Mouse (Mus musculus): ENCODE results near the gene Tnfsfm13.
A peak's percentile ranks its signal among the peaks of the same experiment; 100 is the strongest.

Gene Tnfsfm13

GRCm38 (mm10) chr11:69680136-69680855 lies 15.6 kb downstream of the Tnfsfm13 start:
- DNase-seq, result peak; percentile 29 to 38

GRCm38 (mm10) chr11:69679144-69679543 lies 16.8 kb downstream of the Tnfsfm13 start:
- no peak for DNase-seq

DNA sequence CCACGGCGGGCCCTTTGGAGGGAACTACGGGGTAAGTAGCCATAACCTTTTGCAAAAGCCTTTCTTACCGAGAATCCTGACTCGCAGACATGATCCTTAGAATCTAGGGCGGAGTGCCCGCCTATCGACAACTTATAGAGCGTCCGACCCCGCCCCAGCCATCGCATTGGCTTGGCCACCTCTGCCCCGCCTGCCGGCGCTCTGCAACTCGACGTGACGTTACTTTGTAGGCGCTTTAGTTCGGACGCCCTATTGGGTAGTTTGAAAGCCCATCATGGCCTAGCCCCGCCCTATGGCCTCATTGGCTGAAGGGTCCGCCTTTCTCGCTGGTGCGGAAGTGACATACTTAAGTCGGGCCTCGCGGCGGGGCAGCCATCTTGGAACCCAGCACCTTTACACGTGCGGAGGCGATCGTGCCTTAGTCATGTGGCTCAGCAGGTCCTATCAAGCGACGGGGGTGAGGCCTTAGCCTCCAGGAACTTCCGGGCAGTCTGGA lies 23.6 kb downstream of the Tnfsfm13 start, which contains the start of gene Eif4a1:
Gene Eif4a1, minus strand, starts transcription at position 213 of the 496 bp plus-strand sequence.
- DNase-seq, result peak; percentile 99 to 100

GRCm38 (mm10) chr11:69671726-69672124 lies 24.2 kb downstream of the Tnfsfm13 start:
- DNase-seq, result no peak

DNA sequence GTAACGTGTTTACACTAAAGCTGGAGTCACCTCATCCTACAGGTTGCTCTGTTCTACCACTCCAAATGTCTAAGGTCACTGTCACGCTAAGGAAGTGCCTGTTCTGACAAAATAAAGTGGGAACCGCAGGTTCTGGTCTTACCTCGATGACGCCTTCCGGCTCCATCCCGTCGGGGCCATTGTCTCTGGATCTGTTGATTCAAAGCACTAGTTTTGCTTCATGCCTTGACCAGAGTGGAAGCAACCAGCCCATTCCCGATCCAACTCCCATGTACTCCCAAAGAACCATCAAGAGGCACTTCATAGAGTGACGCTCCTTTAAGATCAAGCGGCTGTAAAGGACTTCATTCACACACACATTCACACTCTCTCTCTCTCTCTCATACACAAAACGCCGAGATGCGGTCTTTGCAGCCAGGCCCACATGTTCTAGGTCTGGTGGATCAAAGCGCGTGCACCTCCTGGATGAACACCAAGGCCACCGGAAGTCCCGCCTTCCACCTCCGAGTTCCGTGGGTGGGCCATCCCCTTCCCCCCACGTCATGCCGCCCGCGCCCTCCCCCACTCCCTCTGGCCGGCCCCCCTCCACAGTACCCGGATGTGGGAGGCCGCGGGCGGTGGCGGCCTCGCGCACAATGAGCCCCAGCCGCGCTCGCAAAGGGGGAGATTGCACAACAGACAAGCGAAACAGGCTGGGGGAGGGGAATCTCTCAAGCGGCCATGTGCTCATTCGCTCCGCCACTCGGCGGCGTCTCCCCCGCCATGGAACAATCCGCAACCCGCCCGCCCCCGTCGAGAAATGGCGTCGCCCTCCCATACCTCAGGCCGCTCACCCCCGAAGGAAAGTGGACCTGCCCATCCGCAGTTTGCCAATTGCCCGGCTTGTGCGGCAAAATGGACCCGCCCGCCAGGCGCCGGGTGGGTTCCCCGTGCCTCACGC lies 24.8 kb downstream of the Tnfsfm13 start:
- peak; percentile 99 for DNase-seq

DNA sequence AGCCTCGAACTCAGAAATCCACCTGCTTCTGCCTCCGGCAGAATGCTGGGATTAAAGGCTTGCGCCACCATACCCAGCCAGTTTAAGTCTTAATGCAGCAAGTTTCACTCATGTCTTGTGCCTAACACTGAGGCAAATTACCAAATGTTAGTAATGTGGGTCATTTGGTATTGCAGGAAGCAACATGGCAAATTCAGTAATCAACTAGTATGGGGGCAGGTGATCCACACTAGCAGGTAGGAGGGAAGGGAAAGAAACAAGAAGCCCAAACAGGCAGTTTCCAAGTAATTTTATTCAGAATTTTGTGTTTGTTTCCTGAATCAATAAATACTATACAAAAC lies 29.3 kb downstream of the Tnfsfm13 start:
- DNase-seq, result no peak

DNA sequence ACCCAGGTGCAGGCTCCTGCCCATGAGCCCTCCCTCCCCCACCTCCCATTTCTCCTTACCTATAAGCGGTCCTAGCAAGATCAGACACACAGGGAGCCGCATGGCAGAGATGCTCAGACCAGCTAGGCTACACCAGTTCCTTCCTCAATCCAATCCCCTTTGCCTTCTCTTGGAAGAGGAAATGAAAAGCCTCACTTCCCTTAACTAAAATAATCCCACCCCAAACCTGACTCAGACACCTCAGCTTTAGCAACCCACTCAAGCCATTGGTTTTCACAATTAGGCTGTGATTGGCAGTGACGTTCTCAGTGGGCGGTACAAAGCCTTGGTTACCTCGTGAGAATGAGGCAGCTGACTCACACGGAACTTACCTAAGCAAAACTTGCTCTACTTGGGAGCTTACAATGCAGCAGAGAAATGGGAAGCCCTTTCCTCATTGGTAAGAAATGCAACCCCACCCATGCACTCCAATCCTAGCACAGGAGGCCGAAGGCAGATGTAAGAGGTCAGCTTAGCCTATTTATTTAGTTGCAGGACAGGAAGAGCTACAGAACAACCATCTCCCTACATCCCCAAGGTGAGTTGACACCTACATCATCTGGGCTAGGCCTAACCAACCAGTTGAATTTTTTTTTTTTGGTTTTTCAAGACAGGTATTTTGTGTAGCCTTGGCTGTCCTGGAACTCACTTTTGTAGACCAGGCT lies 29.8 kb downstream of the Tnfsfm13 start, which contains the start of gene Cd68:
Gene Cd68, minus strand, starts transcription at position 193 of the 704 bp plus-strand sequence.
- peak in 1 of 2 experiments; percentile 35 for DNase-seq

GRCm38 (mm10) chr11:69665457-69665960 lies 30.4 kb downstream of the Tnfsfm13 start:
- DNase-seq, result peak in 1 of 2 experiments; percentile 26

GRCm38 (mm10) chr11:69664841-69665240 lies 31.1 kb downstream of the Tnfsfm13 start:
- no peak for DNase-seq

- peak in 1 of 2 experiments; percentile 34 for DNase-seq
These were observed 32.1 kb downstream of the Tnfsfm13 start for GRCm38 (mm10) chr11:69663795-69664194.

DNA sequence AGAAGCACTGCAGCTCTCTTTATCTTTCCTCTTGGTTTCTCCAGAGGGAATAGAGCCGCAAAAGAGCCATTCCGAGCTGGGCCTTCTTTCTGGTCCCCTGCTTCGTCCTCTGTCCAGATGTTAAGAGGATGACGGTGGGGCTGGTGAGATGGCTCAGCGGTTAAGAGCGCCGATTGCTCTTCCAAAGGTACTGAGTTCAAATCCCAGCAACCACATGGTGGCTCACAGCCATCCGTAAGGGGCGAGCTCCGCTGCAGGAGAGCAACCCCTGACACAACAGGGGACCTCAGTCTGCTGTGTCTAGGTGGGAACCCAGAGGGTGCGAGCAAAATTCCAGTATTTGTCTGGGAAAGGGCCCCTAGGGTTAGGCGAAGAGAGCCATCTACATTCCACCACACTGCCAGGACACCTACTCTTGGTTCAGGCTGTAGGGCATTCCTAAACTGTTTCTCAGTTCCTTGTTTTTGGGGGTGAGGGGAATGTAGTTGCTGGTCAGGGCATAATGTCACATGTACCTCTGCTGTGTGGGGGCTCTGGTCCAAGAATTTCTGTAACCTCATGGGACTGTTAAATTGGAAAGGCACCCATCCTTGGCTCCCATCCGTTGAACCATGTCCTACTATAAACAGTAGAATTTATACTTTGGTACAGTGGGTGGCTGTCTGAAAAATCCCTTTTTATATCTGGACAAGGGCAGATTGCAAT lies 32.8 kb downstream of the Tnfsfm13 start:
- peak; percentile 41 to 54 for DNase-seq

GRCm38 (mm10) chr11:69662213-69662966 lies 33.5 kb downstream of the Tnfsfm13 start, which contains the start of gene Mpdu1:
Gene Mpdu1 (minus strand): TSS chr11:69662642.
- peak; percentile 94 to 97 for DNase-seq

GRCm38 (mm10) chr11:69661221-69661881 lies 34.5 kb downstream of the Tnfsfm13 start:
- peak; percentile 41 to 50 for DNase-seq

DNA sequence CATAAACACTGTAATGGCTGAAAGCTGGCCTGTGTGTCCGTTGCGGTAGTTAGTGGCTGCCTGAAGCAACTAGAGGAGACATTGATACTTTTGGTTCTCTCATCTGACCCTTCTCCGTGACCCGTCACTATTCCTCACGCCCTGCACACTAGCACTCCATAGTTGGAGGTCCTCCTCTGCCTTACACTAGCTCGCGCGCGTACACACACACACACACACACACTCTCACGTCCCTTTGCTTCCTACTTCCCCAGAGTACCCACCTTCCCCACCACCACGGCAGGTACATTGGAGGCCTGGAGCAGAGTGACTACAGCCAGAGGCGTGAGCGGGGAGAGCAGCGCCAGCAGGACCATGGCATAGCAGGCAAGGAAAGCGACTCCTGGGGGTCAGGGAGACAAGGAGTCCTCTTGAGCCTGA lies 38.4 kb downstream of the Tnfsfm13 start:
- DNase-seq, result no peak

DNA sequence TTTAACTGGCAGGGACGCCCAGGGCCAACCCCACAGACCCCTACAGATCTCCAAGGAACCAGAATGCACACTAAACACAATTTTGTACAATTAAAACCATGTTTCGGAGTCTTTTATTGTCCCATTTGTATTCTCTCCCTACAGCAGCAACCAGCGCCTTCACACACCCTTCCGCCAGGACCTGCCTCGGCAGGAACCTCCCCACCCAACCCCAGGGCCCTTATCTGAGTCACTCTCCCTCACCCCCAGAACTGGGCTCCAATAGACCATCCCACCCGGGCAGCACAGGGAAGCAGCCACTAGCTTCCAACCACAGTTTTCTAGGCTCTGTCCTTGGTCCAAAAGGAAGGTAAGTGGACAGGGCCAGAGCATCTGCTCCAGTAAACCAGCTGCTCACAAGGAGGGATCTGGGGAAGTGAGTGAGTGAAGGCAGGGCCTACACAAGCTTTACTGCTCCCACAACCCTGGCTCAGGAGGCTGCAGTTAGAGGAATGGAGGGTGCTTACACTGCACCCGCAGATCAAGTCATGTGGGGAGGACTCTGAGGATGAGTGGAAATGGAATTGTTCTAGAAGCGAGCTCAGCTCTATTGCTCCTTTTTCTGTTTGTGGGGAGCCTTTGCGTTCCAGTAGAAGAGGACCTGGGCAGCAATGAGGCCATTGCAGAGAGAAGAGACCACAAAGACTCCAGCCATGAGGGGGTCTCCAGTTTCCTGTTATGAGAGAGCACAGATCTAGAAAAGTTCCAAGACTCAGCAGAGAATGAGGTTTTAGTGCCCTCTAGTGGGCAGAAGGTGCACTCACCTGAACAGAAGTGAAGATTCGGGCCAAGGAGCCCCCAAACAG lies 39.1 kb downstream of the Tnfsfm13 start:
- peak; percentile 75 to 82 for DNase-seq

GRCm38 (mm10) chr11:69656065-69656455 lies 39.8 kb downstream of the Tnfsfm13 start:
- DNase-seq, result no peak

DNA sequence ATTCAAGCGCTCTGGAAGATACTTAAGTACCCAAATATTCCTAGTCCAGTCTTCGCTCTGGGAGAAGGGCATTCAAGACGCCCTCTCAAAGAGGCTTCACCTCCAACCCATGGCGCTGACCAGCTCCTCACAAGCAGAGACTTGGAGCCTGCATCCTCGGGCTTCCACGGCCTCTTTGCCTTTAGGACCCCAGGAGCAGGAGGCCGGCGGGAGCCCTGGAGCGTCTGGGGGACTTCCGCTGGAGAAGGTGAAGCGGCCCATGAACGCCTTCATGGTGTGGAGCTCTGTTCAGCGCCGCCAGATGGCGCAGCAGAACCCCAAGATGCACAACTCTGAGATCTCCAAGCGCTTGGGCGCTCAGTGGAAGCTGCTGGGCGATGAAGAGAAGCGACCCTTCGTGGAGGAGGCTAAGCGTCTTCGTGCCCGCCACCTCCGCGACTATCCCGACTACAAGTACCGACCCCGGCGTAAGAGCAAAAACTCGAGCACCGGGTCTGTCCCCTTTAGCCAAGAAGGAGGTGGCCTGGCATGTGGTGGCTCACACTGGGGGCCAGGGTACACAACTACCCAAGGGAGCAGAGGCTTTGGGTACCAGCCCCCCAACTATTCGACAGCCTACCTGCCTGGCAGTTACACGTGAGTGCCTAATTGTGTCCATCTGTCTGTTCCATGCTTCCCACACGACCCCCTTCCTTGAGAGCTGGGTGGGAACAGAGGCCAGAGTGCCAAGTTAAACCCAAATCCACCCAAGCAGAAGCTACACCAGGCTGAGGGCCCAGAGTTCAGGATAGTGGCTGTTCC lies 40.4 kb downstream of the Tnfsfm13 start, which contains the start of gene Sox15:
Gene Sox15, plus strand, starts transcription at position 51 of the 801 bp plus-strand sequence.
- peak; percentile 85 to 86 for DNase-seq

DNA sequence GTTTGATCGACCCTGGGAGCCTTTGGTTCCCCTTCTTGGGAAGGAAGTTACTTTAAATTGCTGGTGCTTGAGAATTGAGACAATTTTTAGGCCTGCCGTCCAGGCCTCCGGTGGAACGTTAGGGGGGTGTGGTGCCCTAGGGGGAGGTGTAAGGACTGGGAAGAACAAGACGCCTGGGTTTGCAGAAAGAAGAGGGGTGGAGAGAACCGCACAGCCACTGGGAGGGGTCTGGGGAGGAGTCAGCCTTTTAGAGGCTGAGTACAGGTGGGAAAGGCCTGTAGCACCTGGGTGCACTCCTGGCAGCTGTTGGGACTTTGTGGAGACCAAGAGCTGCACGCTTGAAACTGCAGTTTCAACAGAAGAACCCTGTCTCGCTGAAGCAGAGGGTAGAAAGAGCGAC lies 41.1 kb downstream of the Tnfsfm13 start:
- DNase-seq, result no peak

All from cerebellum, postnatal 10 days (tissue).